Mouse (Mus musculus) ovary, postnatal 14 days (tissue): ENCODE measurements at regions not wholly inside any gene's neighbourhood (a gene's known extent, or its start where the extent isn't known, plus 50 kb on each side); places are given as distances from the start of the nearest gene placed in this dataset.

Experiments
- DNase-seq: peaks from one replicate; pipeline ENCODE4 v3.0.0; 2022; ENCODE audit warnings: low spot score

DNA sequence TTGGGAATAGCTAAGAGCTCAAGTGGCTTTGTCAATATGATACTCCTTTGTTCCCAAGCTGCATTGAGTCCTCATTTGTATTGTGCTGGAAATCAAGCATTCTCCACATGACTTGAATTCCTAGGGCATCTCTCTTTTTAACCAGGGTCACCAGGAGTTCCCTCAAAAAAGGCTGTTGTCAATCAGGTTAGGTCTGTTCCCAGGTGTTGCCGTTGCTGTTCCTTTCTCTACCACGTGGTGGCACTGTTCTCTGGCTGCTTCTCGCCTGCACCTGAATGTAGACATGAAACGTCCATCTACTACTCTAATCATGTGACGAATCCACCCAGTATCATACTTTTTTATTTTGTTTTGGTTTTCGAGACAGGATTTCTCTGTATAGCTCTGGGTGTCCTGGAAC lies 118.3 kb downstream of the S1pr1 start:
- peak; percentile 48 for DNase-seq

DNA sequence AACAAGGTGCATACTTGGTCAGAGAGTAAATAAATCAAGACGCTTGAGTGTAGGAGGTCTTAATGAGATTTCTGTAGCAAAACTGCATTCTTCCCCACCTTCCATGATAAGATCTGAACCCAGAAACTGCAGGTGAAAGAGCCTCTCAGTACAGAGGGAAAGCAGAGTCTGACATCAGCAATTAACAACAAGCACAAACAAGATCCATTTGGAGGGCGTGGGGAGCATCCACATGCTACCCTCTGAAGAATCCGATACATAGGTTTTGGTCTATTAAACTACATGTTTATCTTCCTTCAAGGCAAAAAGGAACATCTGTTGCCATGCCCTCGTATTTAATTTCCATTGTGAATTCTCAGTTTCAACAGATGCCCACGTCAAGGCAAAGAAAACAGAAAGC lies 124.2 kb downstream of the S1pr1 start:
- no peak for DNase-seq

DNA sequence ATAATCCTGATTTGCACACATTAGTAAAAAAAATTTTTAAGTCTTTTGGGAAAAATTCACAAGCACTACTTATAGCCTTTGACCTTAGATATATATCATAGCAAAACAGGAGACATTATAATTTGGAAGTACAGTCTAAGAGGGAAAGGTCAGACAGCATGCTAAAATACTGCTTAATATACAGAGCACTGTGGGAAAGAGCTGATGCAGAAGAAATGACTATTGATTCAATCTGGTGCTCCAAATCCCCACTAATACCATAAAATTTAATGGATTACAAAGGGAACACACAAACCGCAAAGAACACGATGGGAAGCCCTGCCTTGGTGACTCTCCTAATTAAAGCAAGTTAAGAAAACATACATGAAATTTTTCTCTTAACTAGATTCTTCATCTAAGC lies 126.3 kb downstream of the S1pr1 start:
- no peak for DNase-seq

DNA sequence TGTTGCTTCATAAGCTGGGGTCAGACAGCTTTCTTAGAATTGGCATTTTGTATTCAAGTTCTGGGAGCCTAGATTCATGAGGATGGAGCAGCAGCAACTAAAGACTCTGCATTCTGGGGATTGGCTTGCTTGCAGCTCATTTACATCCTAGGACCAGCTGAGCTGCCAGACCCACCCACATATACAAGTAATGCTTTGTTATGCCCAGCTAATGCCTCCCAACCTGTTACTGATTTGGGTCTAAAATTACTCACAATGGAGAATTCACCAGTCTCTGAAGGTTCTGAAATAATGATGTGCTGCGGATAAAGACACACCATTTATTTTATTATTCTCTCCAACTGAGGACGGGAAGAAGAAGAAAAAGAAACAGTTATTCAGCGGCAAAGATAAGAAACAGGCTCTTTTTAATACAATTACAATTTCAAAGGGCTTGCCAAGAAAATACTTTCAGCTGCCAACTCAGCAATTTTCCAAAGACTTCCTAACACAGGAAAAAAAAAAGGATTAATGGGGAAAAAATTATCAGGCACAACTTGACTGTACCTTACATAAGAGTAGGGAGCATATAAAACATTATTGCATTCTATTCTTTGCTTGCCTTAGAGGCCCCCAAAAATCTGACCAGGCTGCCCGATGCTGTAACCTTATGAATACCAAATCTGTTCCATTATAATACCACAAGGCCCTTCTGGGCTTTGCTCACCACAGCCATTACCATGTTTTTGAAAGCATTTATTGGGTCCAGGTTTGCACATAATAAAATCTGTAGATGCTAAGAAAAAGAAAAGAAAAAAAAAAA lies 134.5 kb downstream of the S1pr1 start:
- DNase-seq: no peak

DNA sequence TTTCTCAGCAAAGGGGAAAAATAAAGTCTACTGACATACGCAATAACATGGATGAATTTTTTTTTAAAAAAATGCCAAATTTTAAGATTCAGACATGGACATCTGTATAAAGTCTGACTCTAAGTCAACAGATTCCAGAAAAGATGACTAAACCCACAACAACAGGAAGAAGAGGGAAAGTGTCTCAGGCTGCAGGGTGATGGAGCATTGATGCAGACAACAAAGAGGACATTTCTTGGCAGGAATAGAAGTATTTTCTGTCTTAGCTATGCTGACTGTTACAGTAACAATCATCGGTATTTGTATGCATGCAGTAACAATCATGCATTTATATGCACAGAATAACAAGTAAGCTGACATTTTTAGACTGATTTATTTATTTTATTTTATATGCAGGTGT lies 139.5 kb downstream of the S1pr1 start:
- no peak for DNase-seq

DNA sequence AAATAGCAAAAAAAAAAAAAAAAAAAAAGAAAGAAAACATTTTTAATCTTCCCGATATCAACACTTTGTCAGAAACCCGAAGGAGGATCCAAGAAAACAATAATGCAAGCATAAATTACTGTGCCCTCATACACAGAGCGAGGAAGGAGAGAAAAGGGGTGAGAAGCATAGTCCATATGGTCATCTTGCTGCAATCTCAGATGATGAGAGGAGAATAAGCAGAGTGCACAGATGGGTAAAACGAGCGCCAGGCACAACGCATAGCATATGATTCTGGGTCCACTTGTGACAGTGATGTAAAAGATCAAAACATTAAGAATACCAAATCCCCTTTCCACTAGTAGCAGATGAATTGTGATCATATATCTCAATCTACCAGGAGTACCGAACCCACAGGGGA lies 152.1 kb downstream of the S1pr1 start:
- no peak for DNase-seq

DNA sequence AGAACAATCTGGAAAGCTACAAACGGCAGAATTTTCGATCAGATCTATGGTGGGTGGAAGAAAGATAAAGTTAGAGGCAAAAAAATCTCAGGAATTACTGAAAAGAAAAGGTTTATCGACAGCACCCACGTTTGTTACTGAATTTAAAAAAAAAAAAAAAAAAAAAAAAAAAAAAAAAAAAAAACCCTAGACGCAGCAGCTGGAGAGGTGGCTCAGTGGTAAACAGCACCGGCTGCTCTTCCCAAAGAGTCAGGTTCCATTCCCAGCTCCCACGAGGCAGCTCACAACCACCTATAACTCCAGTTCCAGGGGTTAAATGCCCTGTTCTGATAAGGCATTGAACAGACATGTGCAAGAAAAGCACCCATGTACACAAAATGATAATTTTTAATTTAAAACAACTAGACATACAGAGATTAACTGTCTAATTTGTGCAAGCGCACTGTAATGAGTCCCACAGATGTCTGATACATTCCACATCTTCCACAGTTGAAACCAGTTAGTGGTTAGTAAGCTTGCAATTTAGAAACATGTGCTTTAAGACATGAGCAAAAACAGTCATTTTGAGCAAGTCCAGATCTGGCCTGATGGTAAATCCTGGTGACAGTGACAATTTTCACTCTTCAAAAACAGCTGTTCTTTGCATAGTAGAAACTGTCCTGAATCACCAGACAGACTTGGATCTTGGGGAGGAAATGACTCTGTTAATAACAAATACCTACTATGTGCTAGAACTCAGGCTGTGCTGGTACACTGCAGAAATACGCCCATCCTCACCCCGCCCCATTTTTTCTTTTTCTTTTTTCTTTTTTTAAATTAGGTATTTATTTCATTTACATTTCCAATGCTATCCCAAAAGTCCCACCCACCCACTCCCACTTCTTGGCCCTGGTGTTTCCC lies 159.8 kb downstream of the S1pr1 start:
- no peak for DNase-seq

DNA sequence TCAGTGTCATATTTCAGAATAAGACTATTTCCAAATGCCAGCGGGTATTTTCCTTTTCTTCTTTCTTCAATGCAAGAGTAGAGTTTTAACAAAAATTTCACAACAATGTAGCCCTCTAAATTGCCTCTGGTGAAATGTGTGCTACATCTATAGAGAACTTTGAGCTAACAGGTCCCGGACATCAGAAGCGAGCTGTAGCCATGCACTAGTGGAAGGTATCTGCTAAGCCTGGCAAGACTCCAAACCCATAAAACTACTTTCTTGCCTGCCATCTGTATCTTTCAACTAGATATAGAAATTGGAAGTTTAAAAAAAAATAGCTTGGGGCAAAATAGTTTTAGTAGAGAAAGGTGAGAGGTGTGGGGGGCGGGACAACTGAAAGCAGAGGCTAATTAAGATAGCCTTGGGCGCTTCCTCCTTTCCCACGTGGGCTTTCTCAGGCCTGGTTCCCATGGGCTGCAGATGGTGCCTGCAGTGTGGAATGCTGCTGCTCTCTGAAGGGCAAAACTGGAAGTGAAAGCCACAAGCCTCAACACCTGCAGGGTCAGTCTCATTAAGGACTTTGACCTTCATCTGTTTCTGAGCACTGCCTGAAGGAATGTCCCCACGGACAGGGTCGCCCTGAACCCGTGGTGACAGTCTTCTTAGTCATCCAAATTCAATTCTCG lies 160.9 kb downstream of the S1pr1 start:
- DNase-seq: no peak

DNA sequence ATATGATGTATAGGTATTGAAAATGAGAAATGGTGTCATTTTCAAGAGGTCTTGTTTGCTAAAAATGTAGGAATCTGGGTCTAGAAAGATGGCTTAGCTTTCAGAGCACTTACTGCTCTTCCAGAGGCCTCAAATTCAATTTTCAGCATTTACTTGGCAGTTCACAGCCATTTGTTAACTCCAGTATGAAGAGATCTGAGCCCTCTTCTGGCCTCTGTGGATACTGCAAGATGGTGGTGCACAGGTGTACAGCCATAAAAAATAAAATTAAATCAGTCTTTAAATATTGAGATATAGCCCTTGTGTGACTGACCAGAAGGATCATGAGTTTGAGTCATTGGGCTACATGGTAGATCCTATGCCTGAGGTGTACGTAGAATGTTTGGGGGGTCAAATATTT lies 173.1 kb downstream of the S1pr1 start:
- DNase-seq: no peak

DNA sequence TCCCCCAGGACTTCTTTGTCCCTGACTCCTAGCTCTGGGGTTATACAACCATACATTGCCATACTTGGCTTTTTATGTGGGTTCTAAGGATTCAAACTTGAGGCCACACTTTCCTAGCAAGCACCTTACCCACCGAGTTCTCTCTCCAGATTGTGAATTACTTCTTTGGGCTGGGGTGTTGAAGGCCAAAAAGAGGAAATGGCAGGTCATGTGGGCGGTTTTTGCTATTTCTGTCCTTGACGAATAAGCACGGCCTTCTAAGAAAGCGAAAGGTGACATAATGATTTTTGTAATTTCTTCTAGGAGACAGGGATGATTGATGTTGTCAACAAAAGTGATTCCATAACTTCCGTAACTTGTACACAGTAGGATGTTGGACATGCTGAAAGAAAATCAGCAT lies 176.5 kb downstream of the S1pr1 start:
- DNase-seq: no peak

DNA sequence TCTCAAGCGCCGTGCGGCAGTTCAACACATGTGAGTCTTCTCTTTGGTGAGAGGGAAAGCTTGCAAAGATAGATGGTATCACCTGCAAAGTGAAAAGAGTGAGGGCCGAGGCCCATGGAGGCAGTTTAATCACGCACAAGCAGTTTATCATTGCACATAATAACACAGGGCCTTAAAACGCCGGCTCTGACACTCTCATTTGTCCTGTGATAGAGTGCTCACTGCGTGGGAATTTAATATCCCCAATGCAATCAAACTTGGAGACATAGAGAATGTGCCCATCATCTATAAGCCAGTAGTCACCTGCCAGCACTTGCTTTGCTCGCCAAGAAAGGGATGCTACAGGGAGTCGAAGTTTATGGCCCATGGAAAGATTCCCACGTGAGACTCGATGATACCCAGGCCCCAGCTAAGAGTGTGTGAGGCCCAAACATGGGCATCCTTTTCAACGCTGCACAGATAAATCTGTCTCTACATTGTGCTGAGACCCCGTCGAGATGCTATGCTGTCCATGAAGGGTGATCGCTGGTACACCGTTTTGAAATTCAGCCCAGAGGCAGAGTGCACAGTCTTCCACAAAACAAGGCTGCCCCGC lies 182.6 kb downstream of the S1pr1 start:
- DNase-seq: no peak

DNA sequence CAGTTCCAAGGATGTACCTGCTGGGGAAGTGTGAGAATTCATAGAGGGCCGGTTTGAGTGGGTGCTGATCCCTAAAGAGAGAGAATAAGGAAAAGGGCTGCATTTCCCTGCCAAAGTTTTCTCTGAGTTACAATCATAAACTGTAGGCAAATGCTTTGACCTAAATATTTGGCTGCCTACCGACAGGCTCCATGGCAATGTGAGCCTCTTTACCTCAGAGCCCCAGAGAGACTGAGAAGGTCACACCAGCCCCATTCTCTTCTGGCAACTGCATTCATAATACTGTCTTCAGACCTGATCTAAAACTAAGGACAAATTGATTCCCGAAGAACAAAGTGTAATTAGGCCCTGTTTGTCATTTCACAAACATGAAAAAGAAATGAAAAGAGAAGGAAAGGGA lies 184.4 kb downstream of the S1pr1 start:
- DNase-seq: no peak

DNA sequence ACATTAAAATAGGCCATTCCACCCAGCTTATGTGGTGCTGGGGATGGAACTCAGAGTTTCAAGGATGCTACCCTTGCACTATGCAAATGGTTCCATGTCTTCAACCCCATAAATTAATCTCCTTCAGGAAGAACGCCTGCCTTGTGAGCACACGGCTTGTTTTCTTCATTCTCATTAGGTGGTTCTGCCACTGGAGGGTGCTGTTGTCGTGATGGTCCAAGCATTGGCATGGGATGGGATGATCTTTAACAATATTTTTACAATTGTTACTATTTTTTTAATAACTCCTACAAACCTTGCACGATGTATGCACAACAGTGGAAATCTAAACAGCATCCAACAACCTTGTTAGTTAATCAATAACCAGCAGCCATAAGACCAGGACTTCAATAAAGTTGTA lies 185.0 kb downstream of the S1pr1 start:
- DNase-seq: no peak

DNA sequence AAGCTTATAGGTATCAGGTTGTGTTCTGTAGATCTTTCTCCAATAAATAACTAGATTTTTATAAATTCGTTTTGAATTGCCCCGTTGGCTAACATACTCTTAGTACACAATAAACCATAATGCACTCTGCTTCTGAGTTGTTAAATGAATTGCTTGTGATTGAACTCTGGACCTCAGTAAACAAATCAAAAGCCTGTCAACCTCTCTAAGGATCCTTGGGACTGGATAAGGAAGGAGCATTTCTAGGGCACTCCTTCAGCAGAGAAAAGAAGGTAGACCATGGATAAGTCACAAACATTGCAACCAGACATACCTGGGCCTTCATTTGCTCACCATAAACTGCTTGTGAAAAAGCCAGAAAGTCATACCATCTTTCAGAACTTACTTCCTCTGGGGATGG lies 191.4 kb downstream of the S1pr1 start:
- DNase-seq: no peak

DNA sequence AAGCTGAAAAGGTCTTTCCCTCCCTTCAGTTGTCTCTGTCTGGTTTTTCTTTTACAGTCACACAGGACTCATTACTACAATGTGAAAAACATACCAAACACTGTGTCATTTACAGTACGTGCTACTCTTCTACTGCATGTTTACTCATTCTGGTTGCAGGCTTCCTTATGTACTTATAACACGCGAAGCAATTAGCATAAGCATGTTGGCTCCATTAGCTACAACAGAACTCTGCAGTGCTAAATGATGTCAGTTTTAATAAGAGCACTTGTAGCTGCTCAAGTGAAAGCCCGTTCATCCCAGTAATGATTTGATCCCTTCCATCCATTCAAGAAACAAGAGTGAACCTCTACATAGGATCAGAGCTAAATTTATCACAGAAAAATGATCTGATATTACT lies 199.2 kb downstream of the S1pr1 start:
- no peak for DNase-seq

DNA sequence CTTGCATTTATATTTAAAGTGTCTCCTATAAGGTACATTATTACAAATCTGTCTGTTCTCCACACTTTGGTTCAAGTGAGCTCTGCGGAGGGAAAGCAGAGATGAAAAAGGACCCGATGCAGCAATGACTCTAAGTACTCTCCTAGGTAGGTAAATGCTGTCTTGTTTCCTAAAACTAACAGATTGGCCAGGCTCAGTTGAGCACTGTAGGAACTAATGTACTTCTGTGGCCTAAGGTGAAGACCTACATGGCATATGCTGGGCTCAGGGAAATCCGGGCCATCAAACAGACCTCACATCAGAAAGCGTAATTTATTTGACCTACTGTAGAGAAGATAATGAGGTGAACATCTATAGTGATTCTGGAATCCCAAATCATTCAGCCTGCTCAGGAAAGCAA lies 205.2 kb downstream of the S1pr1 start:
- DNase-seq: no peak

DNA sequence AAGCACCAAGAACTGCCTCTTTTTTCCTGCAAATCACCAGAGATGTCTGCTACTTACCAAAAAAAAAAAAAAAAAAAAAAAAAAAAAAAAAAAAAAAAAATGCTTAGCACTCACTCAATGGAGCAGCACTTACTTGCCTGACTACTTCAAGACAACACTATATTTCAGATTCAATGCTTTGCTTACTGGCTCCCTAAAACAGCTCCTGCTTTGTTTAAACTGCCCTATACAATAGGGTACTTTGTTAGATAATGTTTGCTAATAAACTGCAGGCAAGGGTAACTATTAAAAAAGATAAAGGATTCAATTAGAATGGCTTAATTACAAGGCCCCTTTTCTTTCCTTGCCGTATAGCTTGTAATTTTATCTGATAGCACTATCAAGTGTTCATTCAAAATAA lies 217.5 kb downstream of the S1pr1 start:
- DNase-seq: no peak

DNA sequence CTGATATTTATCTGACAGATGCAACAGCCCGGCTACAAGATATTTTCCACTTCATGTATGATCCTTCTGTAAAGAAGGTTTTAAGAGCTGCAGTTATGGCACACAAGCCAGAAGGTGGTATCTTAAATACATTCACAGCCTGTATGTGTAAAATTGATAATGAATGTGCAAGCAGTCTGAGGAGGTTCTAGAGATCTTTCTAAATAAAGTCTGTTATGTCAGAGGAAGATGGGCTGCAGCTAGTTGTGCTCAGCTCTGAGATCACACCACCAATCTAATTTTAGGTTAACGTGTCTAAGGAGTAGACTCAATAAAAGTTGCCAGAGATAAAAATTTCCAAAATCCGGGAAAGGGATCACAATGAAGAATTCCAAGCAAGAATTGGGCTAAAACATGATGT lies 218.8 kb downstream of the S1pr1 start:
- DNase-seq: no peak

DNA sequence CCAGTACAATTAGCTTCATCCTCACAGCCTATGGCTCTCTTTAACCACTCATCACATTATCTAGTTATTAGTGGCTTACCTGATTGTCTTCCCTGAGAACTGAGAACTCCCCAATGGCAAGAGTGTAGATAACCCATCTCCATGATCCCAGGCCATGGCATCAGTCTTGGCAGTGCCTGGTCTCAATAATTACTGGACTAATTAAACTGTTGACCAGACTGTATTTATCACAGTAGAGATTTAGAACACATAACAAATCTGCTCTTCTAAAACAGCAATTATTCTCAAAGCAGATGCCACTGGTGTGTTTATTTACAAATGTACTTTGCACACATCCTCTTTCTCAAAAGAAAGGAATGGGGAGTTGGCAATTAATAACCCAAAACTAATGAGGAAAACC lies 219.2 kb downstream of the S1pr1 start:
- DNase-seq: no peak

DNA sequence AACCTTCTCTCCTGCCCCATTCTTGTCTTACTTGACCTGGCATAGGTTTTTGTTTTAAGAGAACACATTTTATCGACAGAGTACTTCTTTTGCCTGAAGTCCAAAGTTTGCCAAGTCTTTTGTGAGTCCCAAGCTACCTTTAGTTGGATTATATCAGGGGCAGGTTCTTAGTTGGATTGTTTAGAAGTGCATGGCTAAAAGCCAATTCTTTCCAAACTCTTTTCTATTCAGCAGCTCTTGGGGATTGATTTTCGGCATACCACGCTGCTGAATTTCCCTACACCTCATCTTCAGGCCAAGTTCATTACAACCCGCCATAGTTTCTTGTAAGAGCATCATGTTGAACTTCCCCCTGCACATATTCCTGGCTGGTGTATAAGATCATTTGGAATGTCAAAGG lies 245.9 kb downstream of the S1pr1 start:
- DNase-seq: no peak

DNA sequence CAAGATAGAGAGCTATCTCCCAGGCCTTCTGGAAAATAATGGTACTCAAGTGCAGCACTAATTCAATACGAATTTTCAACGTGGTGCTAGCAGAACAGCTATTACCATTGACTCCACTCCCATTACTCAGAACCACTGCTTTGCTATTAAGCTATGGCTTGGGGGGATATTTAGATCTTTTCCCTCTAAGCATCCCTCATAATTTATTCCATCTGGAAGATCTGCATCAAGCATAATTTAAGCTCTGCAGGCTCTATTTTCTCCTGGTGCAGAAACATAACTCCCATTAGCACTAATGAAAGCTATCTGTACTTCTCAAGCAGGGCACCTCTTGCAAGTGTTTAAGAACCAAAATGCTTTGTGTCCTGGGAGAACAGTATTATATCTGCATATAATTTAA lies 247.0 kb downstream of the S1pr1 start:
- no peak for DNase-seq

DNA sequence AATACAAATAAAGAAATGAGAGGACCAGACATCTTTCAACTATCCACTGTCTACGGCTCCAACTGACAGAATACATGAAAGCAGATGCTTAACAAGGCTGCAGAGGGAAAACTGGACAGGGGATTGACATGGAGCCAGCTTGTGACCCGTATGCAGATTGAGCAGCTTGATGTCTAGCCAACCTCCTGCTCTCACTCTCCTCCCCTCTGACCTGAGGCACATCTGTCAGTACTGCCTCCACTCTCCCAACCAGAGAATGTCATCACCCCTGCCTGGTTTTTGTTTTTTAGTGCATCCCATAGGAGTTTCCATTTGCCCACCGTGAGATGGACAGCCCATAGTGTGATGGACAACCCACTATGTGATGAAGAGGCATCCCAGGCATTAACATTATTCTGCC lies 252.2 kb downstream of the S1pr1 start:
- DNase-seq: no peak
